Mouse (Mus musculus) testis, postnatal 14 days (tissue): Measurements from ENCODE around the gene Ctnna2.

Experiments
- DNase-seq: peaks from one replicate; pipeline ENCODE4 v3.0.0; 2021; ENCODE audit warnings: low spot score

Gene Ctnna2

DNA sequence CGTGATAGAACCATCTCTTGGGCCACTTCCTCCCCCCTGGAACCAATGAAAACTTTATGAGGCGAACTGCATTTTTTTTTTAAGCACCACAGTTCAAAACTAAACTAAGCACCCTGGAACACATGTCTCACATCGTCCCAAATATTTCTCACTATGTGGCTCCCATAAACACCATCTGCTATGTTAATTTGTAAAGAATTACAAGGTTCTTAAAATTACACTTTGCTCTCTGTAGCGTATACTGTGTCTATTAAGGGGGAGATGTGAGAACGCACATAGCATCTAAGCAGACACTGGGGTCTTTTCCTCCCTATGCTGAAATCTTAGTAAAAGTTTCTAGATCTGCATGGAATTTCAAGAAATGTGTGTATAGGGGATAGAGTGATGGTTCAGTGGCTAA lies 822.5 kb downstream of the Ctnna2 start:
- DNase-seq: no peak

DNA sequence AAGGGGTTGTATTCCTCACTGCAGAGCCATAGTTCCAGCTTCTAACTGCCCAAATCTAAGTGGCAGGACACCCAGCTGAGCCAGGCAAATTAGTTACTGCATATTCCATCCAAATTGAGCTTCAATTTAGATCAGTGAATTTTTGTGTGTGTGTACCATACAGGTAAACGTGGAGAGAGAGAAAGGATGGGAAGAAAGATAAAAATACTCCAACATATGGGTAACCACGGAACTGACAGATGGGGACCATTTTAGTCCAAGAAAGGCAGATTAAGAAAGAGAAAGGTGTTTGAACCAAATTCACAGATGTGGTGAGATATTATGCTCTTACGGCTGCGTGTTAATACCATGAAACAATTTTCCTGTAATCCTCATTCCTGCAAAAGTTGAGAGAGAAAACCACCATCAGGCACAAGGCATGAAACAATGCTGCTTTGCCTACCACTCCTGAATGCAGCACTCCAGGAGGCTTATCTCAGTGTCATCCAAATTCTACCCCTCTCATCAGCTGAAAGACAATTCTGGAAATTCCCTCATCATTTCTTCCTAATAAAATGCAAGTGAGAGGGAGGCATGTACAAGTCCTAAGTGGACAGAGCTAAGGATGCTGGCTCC lies 840.1 kb downstream of the Ctnna2 start:
- no peak for DNase-seq

DNA sequence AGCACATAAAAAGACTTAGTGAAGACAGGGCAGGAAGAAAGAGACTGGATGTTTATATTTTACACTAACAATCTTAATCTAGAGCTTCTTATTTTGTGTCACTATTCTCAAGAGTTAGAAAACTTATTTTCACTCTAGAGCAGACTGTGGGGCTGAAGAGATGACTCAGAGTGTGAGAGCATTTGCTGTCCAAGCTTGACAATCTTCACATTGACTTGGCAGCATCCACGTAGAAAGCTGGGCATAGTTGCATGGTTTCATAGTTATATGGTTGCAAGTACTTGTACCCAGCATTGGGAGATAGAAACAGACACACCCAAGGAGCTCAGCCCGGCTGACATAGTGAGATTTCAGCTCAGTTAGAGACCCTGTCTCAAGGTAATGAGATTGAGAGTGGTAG lies 858.6 kb downstream of the Ctnna2 start:
- no peak for DNase-seq

DNA sequence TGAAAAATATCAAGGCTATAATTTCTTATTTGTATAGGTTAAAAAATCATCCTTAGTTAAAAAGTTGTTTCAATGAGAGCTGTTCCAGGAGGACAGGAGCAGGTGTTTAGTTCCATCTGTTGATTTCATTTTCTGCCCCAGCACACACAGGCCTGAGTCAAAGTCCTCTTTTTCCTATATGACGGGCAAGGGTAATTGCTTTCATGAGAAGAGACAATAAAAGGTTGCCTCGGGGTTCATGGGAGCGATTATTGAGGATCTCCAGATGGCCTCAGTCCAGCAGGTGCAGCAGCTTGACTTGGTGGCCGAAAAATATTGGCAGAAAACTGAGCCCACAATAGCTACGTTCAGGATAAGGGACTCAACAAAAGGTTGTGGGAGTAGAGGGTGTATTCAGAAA lies 859.0 kb downstream of the Ctnna2 start:
- no peak for DNase-seq

DNA sequence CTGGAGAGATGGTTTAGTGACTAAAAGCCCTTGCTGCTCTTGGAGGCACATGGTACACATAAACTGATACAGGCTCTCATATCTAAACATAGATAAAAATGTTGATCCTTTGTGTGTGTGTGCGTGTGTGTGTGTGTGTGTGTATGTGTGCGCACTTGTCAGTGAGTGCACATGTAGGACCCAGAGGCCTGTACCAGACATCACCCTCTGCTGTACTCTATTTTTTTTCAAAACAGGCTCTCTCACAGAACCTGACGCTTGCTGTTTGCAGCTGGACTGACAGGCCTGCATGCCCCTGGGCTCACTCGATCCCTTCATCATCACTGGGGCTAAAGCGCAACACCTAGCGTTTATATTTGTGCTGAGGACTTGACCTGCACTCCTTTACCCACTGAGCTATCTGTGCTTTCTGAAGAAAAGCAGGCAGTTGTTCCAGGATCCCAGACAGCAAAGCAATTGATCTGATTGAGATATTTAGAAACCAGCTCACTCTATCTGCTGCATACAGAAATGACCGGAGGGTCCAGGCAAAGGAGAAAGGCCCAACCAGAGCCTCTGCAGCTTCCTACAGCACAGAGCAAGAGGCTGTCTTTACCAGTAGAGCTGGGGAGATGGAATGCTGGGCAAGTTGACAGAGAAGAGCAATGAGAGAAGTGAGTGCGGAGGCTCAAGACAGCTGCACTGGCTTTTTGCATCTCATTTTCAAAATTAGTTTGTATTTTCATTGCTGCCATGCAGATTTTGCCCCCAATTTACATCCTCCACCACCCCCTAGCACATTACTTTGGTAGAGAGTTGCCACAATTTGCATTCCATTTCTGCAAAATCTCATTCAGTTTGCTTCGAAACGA lies 870.2 kb downstream of the Ctnna2 start:
- DNase-seq: no peak

DNA sequence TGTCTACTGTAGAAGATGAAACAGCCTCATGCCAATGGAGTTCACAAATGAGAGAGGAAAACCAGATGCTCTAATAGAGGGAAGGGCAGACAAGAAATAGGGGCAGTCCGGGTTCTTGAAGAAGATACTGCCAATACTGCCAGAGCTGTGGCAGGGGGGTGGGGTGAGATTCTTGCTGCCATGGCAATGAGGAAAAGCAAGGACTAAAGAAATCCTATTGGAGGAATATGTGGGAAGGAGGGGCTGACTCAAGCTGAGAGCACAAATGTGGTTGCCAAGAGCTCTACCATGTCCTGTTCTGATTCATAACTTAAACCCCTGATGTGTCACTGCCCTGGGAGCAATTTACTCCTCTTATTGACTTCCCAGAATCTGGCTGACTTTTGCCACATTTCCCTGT lies 878.5 kb downstream of the Ctnna2 start:
- no peak for DNase-seq

DNA sequence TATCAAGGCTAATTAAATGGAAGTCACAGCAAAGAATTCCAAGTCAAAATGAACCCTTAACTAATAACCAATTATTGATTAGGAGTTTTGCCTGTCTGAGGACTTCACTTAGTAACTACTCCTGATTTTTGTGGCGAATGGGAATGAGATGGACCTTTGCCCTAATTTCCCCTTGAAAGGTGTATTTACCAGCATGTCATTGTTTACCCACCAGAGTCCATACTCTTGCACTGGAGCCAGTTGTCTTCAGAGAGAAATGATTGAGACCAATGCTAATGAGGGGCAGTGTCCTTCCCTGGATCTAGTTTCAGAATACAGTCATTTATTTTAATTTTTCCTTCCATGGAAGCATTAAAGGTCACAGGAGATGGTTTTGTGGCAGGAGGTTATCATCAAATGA lies 881.0 kb downstream of the Ctnna2 start:
- no peak for DNase-seq

DNA sequence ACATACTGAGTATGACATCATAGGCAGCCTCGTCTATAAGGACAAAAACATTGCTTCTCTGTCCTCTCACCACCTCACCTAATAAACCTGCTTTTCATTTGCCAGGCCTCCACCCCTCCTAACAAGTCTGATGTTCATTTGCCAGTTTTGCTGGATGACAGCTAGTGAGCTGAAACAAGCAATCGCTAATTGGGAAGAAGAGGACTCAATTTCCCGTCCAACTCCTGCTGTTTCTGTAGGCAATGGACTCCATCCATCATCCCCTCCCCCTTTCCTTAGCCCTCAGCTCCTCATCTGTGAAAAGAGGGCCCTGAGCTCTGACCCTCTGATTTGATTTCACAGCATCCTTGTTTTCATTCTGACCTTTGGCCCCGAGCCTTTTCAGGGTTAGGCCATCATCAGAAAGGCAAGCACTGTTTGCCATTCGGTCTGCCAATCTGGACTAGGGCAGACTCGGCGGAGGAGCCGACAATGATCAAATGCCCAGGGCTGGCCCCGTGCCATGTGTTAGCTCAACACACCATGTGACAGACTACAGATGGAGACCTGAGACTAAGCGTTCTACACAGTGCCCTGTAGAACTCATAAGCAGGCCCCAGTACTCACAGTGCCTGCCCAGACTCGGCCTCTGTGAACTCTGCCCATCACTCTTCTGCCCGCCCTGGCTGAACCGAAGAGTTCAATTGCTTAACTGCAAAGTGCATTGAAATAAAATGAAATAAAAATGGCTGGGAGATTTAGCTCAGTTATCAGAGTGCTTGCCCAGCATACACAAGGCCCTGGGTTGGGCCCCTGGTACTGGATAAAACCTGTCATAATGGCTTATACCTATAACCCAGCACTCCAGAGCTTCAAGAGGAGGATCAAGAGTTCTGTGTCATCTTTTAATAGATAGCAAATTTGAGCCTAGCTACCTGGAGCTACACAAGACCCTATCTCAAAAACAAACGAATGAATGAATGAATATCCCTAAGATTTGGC lies 903.8 kb downstream of the Ctnna2 start:
- peak; percentile 5 for DNase-seq

DNA sequence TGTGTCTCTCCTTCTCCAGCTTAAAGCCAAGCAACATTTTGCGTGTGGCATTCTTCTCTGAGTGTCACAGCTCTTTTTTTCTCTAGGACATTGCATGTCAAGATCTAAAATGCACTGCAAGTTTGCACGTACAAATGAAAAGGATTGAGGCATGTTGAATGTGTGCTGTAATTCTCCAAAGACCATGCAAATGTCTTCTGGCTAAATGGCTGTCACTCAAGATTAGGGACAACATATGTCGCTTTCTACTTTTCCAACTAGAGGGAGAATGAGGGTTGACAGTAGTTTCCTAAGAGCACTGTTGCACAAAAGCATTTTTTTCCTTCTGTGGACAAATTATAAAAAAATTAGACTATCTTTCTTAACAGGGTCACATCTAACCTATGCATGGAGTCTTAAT lies 909.9 kb downstream of the Ctnna2 start:
- DNase-seq: no peak

DNA sequence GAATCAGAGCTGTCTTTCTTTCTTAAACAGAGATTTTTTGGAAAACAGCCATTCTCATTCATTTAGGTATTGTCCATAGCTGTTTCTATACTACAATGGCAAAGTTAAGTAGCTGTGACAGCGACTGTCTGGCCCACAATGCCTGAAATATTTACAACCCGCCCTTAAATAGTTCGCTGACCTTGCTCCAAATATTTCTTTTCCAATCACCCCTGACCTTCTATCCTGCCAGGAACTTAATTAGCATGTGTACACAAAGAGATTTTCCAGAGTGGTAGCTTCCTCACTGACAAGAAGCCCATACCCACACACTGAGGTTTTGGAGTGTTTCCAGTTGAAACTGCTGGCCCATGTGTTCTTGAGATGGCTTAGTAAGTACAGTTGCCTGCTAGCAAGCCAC lies 928.8 kb downstream of the Ctnna2 start:
- DNase-seq: no peak

DNA sequence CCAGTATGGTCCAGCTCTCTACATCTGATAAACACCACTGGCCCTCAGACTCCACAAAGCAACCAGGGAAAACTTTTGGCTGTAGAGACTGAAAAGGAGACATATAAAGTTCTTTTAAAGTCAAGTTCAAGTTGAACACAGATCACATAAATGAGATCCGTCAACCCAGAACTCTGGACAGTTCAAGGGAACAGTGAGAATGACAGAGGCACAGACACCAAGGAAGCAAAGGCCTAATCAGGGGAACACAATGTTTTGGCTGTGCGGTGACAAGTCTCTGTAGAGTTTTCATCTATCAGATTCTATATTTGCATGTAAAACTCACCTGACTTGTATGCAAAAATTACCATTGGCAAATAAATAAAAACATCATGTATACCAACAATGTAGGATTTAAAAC lies 929.3 kb downstream of the Ctnna2 start:
- no peak for DNase-seq

DNA sequence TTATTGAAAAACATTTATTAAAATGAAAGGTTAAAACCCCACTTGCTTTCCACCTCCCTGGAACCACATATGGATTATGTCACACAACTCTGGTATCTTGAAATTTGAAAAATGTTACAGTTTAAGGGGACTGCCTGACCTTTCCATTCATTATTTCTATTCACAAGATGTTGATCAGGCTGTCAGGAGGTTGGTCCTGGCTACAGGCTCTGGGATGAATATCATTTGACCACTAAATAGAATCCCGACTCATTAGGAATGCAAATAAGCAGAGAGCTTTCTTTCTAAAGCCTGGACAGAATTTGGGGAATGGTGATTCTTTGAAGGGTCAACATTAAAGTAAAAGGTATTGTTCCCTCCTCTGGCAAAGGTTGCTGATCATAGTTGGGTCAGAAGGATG lies 931.9 kb downstream of the Ctnna2 start:
- DNase-seq: no peak

DNA sequence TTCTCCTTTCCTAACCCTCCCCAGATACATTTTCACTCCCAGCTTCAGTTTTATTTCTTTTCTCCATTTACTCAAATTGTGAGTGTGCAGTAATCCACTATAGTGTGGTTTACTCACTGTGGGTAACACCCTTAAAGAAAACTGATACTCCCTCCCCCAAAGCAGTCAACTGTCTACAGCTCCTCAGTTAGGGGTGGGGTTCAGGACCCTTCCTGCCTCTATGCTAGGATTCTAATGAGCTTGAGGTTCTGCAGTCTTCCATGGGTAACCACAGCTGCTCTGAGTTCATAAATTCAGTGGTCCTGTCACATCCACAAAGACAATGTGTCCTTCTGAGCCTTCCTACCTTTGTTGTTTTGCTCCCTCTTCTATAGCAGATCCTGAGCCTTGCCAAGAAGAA lies 954.4 kb downstream of the Ctnna2 start:
- DNase-seq: no peak

DNA sequence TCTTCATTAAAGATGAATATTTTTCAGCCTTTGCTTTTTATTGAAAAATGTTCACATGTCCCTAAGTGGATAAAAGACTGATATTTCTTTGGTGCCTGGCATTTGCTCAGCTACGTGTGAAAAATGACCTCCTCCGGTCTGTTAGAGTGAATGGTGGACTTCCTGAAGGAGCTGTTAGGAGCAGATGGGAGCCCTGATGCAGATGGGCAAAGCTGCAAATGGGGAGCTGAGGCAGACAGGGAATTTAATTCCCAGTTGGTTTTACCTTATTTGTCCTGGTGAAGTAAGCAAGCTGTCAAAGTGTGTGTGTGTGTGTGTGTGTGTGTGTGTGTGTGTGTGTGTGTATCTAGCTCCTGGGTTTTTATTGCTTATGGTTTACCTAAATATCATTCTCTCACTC lies 966.3 kb downstream of the Ctnna2 start:
- DNase-seq: no peak

DNA sequence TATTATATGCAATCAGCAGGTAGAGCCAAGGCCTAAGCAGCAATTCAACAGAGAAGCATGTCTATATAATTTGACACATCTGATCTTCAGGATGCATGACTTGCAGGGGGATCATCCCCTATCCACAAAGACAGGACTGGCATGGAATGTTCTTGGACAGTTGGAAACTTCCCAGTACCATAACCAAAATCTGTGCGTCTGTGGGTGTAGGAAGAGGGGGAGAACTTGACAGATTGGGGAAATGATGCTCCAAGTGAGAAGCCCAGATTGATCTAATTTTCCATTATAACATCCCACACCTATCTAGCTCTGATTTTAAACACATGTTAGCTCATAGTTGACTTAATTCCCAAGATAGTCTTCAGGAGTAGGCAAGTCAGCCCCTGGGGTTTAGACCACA lies 968.5 kb downstream of the Ctnna2 start:
- DNase-seq: no peak

DNA sequence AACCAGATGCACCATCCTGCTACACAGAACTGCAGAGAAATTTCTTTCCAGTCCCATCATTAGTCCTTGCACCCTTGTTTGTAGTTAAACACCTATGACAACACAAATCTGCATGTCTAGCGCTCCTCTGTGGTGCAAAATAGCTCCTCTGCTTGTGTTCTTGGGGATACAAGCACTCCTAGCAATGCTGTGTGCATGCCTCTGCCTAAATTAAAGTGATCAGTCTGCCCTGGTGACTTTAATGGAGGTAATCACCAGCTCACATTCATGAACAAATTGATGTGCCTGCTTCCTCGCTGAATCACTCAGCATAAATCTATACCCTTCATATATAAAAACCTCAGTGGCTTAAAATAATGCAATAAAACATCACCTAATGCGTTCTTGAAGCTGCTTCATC lies 987.4 kb downstream of the Ctnna2 start:
- DNase-seq: no peak

DNA sequence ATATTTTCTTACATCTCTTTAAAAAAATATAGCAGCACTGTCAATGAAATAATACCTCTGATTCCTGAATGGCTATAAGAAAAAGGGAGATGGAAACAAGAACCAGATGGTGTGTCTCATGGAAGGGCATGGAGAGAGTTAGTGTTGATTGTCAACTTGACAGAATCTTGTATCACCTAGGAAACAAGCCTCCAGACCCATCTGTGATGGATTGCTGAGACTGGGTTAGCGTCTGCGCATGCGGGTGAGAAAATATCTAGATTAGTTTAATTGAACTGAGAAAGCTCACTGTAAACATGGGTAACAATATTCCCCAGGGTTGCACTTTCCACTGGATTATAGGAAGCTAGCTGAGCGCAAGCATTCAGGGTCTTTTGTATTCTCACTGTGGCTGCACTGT lies 994.7 kb downstream of the Ctnna2 start:
- DNase-seq: no peak

DNA sequence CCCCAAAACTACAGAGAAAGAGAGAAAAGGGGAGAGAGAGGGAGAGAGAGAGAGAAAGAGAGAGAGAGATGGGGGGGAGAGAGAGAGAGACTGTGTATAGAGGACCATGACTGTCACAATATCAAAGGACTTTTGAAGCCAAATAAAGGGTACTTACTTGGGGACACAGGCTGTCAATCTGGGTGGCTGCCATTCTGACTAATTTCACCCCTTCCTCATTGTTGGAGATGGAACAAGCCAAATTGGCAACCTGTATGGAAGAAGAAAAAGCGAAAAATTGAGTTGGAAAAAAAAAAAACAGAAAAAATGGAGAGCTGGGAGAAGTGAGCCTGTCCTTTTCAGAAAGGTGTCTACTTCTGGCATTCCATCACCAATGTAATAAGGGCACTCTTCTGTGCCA lies 997.8 kb downstream of the Ctnna2 start:
- DNase-seq: no peak

DNA sequence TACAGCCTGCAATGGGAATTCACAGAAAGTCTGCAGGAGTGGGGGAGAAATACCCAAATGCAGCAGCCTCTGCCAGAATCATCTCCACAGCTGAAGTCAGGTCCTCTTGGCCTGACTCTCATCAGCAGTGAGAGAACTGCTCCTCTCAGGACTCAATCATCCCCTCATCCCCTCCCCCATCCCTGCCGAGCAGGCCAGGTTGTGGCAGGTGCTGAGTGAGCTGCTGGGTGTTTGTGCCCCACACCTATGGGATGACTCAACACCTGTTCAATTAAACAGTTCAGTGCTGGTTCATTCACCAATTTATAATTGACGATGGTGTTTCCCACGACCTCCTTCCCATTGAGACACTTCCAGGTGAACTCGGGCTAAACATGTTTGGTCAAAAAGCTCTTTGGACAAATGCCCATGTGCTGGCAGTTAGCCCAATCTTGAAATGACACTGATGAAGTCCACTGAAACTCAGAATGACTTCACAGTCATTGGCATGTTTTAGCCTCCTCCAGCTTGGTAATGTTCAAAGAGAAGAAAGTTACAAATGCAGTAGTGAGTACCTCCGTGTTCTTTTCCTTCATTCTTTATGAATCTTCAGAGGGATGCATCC lies 1000.1 kb downstream of the Ctnna2 start:
- no peak for DNase-seq

DNA sequence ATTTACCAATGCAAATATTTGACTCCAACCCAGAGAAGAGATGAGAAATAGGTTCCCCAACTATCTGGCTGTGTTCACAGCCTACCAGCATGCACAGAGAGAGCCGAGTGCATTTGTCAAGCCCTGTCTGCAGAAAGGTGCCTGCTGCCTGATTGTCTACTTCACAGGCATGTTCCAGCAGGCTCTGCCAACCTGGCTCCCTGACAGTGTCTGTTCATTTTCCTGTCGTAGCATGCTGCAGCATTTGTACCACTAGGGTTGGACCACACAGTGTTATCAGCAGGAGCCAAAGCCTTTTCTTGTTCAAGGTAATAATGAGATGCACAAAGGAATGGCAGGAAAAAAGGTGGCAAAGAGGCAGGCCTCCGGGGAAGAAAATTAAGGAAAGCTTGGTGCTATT lies 1001.7 kb downstream of the Ctnna2 start:
- DNase-seq: peak; percentile 3

DNA sequence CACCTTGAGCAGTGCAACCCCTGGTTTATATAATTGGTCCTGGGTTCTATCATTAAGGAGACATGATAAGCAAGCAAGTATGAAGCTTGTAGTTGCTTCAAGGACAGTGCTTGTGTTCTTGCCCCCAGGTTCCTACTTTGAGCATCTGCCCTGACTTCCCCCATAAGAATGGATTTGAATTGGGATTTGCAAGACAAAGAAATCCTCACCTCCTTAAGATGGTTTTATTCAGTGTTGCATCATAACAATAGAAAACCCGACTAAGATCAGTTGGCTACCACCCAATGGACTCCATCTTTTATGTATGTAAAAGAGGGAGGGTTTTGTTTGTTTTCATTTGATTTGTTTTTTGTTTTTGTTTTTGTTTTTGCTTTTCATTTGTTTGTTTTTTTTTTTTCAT lies 1005.2 kb downstream of the Ctnna2 start:
- DNase-seq: no peak

DNA sequence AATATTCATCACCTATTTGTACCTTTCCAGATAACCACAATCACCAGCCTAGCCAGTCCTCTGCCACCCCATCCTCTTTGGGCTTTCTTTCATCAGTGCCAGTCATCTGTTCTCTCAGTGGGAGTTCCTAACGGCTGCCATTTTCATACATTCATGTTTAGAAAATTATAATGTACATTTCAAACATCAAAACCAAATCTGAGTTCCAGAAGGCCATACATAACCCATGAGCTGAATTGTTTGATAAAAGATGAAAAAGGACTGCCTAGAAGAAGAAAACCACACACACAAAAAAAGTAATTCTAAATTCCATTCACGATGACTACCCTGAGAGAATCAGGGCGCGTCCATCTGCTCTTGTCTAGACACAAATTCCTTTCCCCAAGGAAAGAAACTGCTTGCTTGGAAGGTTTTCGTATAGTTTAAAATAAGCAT lies 1014.5 kb downstream of the Ctnna2 start:
- DNase-seq: no peak
